Mouse (Mus musculus) hindbrain, postnatal 0 days (tissue): ENCODE data around the gene Gm10681. TPM values are rescaled to one million over a fixed set of nuclear protein-coding genes. Genes with fewer than 3 reads are reported as not detected.
A peak's percentile ranks its signal among the peaks of the same experiment; 100 is the strongest.
"Not testable (repeated sequence)": the region's sequence is repeated elsewhere in the genome, so short reads cannot be mapped to it uniquely, and the experiment has no call there.

Source experiments
- ATAC-seq: fragments of 200-750 bp; cut with Nextera tagmentation; 2 replicates; pipeline ENCODE4 v1.8.0; 2017; ENCODE audit warnings: mild to moderate bottlenecking, moderate TSS enrichment, moderate library complexity
- DNase-seq: peaks from one replicate; pipeline ENCODE4 v3.0.0-alpha.2; 2015; ENCODE audit warnings: low spot score
- H3K27ac ChIP-seq: fragments of 300-500 bp; sonication (generic); 2 replicates; pipeline ENCODE4 v1.5.1; 2014; ENCODE audit warnings: mild to moderate bottlenecking
- H3K27me3 ChIP-seq: fragments of 300-500 bp; sonication (generic); 2 replicates; pipeline ENCODE4 v1.6.1; 2014; ENCODE audit warnings: low read length, mixed read lengths; ENCODE audit not compliant: insufficient read depth
- H3K36me3 ChIP-seq: fragments of 300-500 bp; sonication (generic); 2 replicates; pipeline ENCODE4 v1.6.1; 2014; ENCODE audit warnings: low read length, mixed read lengths; ENCODE audit not compliant: insufficient read depth
- H3K4me1 ChIP-seq: fragments of 300-500 bp; sonication (generic); 2 replicates; pipeline ENCODE4 v1.6.1; 2014; ENCODE audit warnings: antibody characterized with exemption, low read length, mixed read lengths; ENCODE audit not compliant: insufficient read depth
- H3K4me2 ChIP-seq: fragments of 300-500 bp; sonication (generic); 2 replicates; pipeline ENCODE4 v1.6.1; 2014; ENCODE audit warnings: low read depth, mild to moderate bottlenecking, low read length, moderate library complexity, mixed read lengths
- H3K4me3 ChIP-seq: fragments of 300-500 bp; sonication (generic); 2 replicates; pipeline ENCODE4 v1.5.1; 2014; ENCODE audit warnings: low read length
- H3K9ac ChIP-seq: fragments of 300-500 bp; sonication (generic); replicated peaks from 2 replicates; pipeline ENCODE4 v1.6.1; 2014; ENCODE audit warnings: mild to moderate bottlenecking, low read length, moderate library complexity, mixed read lengths
- H3K9me3 ChIP-seq: fragments of 300-500 bp; sonication (generic); 2 replicates; pipeline ENCODE4 v1.6.1; 2016; ENCODE audit warnings: low read length, mixed read lengths
- CTCF ChIP-seq: IDR thresholded peaks from 2 replicates; pipeline ENCODE4 v1.5.1; 2016; ENCODE audit warnings: antibody characterized with exemption, control low read depth, low read depth
- WGBS: fragments of 180-500 bp; shearing (Covaris S2); extraction: QIAGEN DNeasy Blood & Tissue Kit; methylation state at CpG from one replicate; pipeline ENCODE4 v1.1.7; 2014; 5-methylcytosine and 5-hydroxymethylcytosine counted together
- polyA plus RNA-seq: library from polyadenylated mRNA; unstranded; fragments of >200 nt; fragmentation: Nextera tagmentation; extraction: Ambion mirVana; gene quantifications from 2 replicates; pipeline ENCODE4 v1.2.1, GENCODE M21; 2015
- total RNA-seq: library from RNA; depleted of rRNA; stranded (reverse); fragments of >200 nt; gene quantifications from 2 replicates; pipeline ENCODE4 v1.2.3, GENCODE M21; 2014

The Gm10681 gene
- total and polyA plus RNA-seq, 2 experiments from 2014 or later, result not detected

GRCm38 (mm10) chr3:98613963-98614362 is 25.4 kb upstream of the Gm10681 start:
- Histone ChIP-seq H3K4me2 (no peak overlapping the region), H3K4me3 (no peak overlapping the region), H3K4me1 (no peaks in the 10 kb centered on the region), H3K9me3 (no peaks in the 10 kb centered on the region), H3K36me3 (no peaks in the 10 kb centered on the region), H3K9ac (no peak overlapping the region), H3K27ac (no peak overlapping the region), H3K27me3 (no peaks in the 10 kb centered on the region)
- no peak for DNase-seq
- no peak for ATAC-seq
- TF ChIP-seq CTCF, result no peak

DNA sequence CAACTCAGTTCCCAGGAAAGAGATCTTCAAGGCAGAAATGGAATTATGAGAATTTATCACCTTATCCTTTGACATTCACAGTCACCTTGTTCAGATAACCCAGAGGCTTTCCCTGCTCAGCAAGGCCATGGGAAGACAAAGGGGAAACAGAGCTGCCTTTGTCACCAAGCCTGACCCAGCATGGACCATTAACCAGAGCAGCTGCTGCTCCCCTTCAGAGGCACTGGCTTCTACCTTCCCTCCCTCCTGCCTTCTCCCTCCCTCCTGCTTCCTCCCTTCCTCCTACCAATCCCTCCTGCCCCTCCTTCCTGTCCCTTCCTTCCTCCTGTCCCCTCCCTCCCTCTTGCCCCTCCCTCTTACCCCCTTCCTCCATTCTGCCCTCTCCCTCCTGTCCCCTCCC is 24.9 kb upstream of the Gm10681 start:
- H3K4me1 ChIP-seq, H3K36me3 ChIP-seq, H3K27ac ChIP-seq, H3K9me3 ChIP-seq, DNase-seq, H3K9ac ChIP-seq, H3K27me3 ChIP-seq, ATAC-seq, H3K4me3 ChIP-seq, H3K4me2 ChIP-seq: not testable (repeated sequence)

- 89% methylated on average over 2 of the region's 2 CpGs for WGBS
- no peaks in the 10 kb centered on the region for H3K36me3 ChIP-seq
- H3K4me1 ChIP-seq, result no peaks in the 10 kb centered on the region
- no peak overlapping the region for H3K4me2 ChIP-seq
- no peak overlapping the region for H3K9ac ChIP-seq
- no peaks in the 10 kb centered on the region for H3K9me3 ChIP-seq
- H3K27ac ChIP-seq, result no peak overlapping the region
- DNase-seq (no peak), ATAC-seq (no peak)
- TF ChIP-seq CTCF, result no peak
- no peaks in the 10 kb centered on the region for H3K27me3 ChIP-seq
- no peak overlapping the region for H3K4me3 ChIP-seq
These were observed 886 bp downstream of the Gm10681 start for GRCm38 (mm10) chr3:98587721-98588120.

DNA sequence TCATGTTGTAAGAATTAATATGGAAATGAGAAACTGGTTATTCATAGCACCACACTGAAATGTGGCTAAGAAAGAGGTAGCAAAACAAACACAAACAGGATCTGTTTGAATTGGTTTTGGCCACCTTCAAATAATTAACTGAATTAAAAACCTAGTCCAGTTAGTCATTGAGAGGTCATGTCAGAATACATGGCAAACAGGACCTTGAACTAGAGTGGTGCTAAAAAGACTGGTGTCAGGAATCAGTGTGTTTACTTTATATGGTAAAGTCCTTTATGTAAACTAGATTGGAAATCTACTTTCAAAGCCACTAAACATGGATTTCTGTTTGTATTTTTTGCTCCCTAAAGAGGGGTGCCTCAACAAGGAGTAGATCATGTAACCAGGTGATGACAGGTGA is 6.0 kb downstream of the Gm10681 start:
- H3K4me1 ChIP-seq, H3K4me3 ChIP-seq, H3K4me2 ChIP-seq, H3K9ac ChIP-seq, ATAC-seq, DNase-seq, H3K27me3 ChIP-seq, H3K36me3 ChIP-seq, H3K27ac ChIP-seq, H3K9me3 ChIP-seq: not testable (repeated sequence)

GRCm38 (mm10) chr3:98582202-98582601 is 6.4 kb downstream of the Gm10681 start:
- H3K9ac ChIP-seq, H3K9me3 ChIP-seq, H3K4me2 ChIP-seq, H3K27ac ChIP-seq, H3K36me3 ChIP-seq, H3K4me3 ChIP-seq, H3K27me3 ChIP-seq, ATAC-seq, H3K4me1 ChIP-seq, DNase-seq: not testable (repeated sequence)
- WGBS, result no CpG with 5 or more reads among the region's 1 CpGs

DNA sequence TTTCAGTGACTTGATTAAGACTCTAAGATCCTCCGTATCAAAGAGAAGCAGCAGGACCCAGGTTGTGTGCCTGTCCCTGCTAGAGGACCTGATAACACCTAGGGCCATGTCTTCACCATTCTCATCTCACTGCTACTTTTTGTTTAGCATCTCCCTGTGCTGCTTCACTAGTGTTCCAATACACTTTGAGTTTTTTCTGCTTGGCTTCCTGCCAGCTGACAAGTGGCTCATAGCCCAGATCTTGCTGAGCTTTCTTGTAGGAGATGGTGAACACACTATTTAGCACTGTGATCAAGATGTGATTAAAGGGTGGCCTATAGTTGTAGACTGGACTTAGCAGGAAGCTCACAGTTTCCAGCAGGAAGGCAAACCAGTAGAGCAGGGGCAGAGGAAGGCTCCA is 7.6 kb downstream of the Gm10681 start:
- not testable (repeated sequence) for H3K9me3 ChIP-seq, H3K36me3 ChIP-seq, ATAC-seq, H3K4me3 ChIP-seq, H3K4me1 ChIP-seq, H3K27ac ChIP-seq, H3K27me3 ChIP-seq, H3K4me2 ChIP-seq, H3K9ac ChIP-seq
- DNase-seq, result peak; percentile 61
- WGBS, result 100% methylated on average over 1 of the region's 1 CpGs

DNA sequence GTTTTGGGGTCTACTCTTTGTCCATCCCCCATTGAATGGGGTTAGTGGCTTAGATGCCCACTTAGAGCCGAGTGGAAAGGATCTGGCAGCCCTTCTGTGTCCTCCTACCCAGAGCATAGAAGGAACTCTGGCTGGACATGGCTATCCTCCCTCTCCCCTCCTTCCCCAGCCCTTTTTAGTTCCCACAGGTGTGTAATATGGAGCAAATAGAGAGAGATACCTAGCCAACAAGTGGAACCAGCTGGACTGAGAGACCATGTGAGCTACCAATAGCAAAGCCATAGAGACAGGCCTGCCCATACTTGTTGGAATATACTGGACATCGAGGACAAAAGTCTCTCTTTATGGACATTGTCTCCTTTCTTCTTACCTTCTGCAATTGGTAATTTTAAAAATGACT is 20.9 kb downstream of the Gm10681 start:
- H3K27me3 ChIP-seq, ATAC-seq, H3K4me2 ChIP-seq: not testable (repeated sequence)

GRCm38 (mm10) chr3:98564894-98565293 is 23.7 kb downstream of the Gm10681 start:
- H3K27ac ChIP-seq, H3K4me2 ChIP-seq, ATAC-seq, H3K9ac ChIP-seq, DNase-seq, H3K4me1 ChIP-seq, H3K9me3 ChIP-seq, H3K4me3 ChIP-seq, H3K36me3 ChIP-seq, H3K27me3 ChIP-seq: not testable (repeated sequence)
- WGBS, result no CpG with 5 or more reads among the region's 3 CpGs

More for the DNA sequence above, 20.9 kb downstream of the Gm10681 start:
- not testable (repeated sequence) for H3K27ac ChIP-seq, H3K36me3 ChIP-seq, DNase-seq, H3K4me3 ChIP-seq, H3K9ac ChIP-seq, H3K4me1 ChIP-seq, H3K9me3 ChIP-seq
- 78% methylated on average over 2 of the region's 2 CpGs for WGBS

GRCm38 (mm10) chr3:98563831-98564230 is 24.8 kb downstream of the Gm10681 start:
- not testable (repeated sequence) for H3K4me1 ChIP-seq, H3K9me3 ChIP-seq, DNase-seq, H3K4me2 ChIP-seq, H3K27me3 ChIP-seq, H3K27ac ChIP-seq, ATAC-seq, H3K36me3 ChIP-seq, H3K9ac ChIP-seq, H3K4me3 ChIP-seq
- WGBS, result no CpG with 5 or more reads among the region's 2 CpGs

- not testable (repeated sequence) for ATAC-seq, H3K27ac ChIP-seq, H3K4me1 ChIP-seq, H3K36me3 ChIP-seq, H3K27me3 ChIP-seq, H3K4me2 ChIP-seq, H3K4me3 ChIP-seq, DNase-seq, H3K9me3 ChIP-seq, H3K9ac ChIP-seq
- no CpG with 5 or more reads among the region's 5 CpGs for WGBS
These were observed 27.9 kb downstream of the Gm10681 start for GRCm38 (mm10) chr3:98560711-98561110.

DNA sequence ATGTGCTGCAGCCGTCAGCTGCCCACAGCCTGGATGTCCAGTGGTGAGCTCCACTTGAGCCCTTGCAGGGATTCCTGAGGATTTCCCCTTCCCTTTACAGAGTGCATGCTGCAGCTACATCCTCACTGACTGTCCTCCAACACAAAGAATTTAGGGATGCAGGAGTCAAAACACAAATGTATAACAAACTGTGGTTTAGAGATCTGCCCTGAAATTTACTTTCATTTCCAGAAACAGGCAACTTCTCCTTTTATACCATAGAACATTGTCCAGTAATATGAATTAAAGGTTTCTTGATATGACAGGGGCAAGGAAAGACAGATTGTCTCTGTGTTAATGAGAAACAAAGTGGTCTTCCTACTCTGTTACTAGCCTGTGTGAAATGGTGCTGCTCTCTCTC is 37.8 kb downstream of the Gm10681 start:
- not testable (repeated sequence) for H3K9me3 ChIP-seq, H3K36me3 ChIP-seq, ATAC-seq, H3K9ac ChIP-seq, H3K4me1 ChIP-seq, H3K4me2 ChIP-seq, H3K4me3 ChIP-seq, DNase-seq, H3K27ac ChIP-seq, H3K27me3 ChIP-seq
- no CpG with 5 or more reads among the region's 1 CpGs for WGBS
